Mouse (Mus musculus) heart, adult 2 months (tissue): ENCODE data around the gene Dnah11. TPM values are rescaled to one million over a fixed set of nuclear protein-coding genes. Genes with fewer than 3 reads are reported as not detected.

Experiments
- DNase-seq, 2 experiments: peaks; one replicate each; pipeline ENCODE4 v3.0.0; 2021
- H3K27ac ChIP-seq: fragments of 200-600 bp; 2 replicates; pipeline ENCODE4 v1.8.1; 2022
- H3K27me3 ChIP-seq: fragments of 200-500 bp; 2 replicates; pipeline ENCODE4 v1.6.1; 2012; ENCODE audit warnings: mild to moderate bottlenecking, low read length, inconsistent platforms, mixed read lengths; ENCODE audit not compliant: control insufficient read depth, insufficient read depth
- H3K36me3 ChIP-seq: fragments of 200-500 bp; 2 replicates; pipeline ENCODE4 v1.6.1; 2012; ENCODE audit warnings: low read length, inconsistent platforms; ENCODE audit not compliant: control insufficient read depth, insufficient read depth
- H3K4me1 ChIP-seq: fragments of 200-500 bp; 2 replicates; pipeline ENCODE4 v1.6.1; 2011; ENCODE audit warnings: low read length; ENCODE audit not compliant: control insufficient read depth, insufficient read depth
- H3K4me3 ChIP-seq: fragments of 200-600 bp; 2 replicates; pipeline ENCODE4 v1.8.1; 2022
- H3K79me2 ChIP-seq: fragments of 200-500 bp; replicated peaks from 2 replicates; pipeline ENCODE4 v1.6.1; 2012; ENCODE audit warnings: mild to moderate bottlenecking, inconsistent platforms, low read length, moderate library complexity, mixed read lengths; ENCODE audit not compliant: control insufficient read depth, insufficient read depth
- H3K9ac ChIP-seq: fragments of 200-500 bp; 2 replicates; pipeline ENCODE4 v1.6.1; 2012; ENCODE audit warnings: low read depth, mild to moderate bottlenecking, control low read depth, inconsistent platforms, low read length, mixed read lengths
- CTCF ChIP-seq: fragments of 200-600 bp; IDR thresholded peaks from 2 replicates; pipeline ENCODE4 v1.8.1; 2022; ENCODE audit warnings: antibody characterized with exemption, mild to moderate bottlenecking, moderate library complexity
- EP300 ChIP-seq: fragments of 200-500 bp; IDR thresholded peaks from 2 replicates; pipeline ENCODE4 v1.6.1; 2011; ENCODE audit warnings: low read depth, low read length, control low read depth; ENCODE audit not compliant: insufficient read depth
- POLR2A ChIP-seq: fragments of 200-500 bp; IDR thresholded peaks from 2 replicates; pipeline ENCODE4 v1.6.1; 2011; ENCODE audit warnings: mild to moderate bottlenecking, low read depth, low read length, control low read depth; ENCODE audit not compliant: insufficient read depth
- WGBS: fragments of 180-500 bp; shearing (Covaris S2); methylation state at CpG from one replicate; pipeline ENCODE4 v1.1.7; 2018; 5-methylcytosine and 5-hydroxymethylcytosine counted together
- intact Hi-C: fragments of 180-260 bp; cut with DNase I; formaldehyde crosslinking; loops from one replicate; pipeline ENCODE4 v1.15.1; 2025
- polyA plus RNA-seq: library from polyadenylated mRNA; depleted of rRNA; stranded (reverse); fragments of >200 nt; gene quantifications from 2 replicates; pipeline ENCODE4 v1.2.3, GENCODE M21; 2012
- total RNA-seq, 2 experiments: library from RNA; stranded (reverse); gene quantifications; 2 replicates each; pipeline ENCODE4 v1.2.3; 2021

Gene Dnah11
- total and polyA plus RNA-seq, 3 experiments: 0.10 TPM; not detected in 2

GRCm38 (mm10) chr12:117861249-117861648 lies 337.6 kb downstream of the Dnah11 start:
- 76% methylated on average over 3 of the region's 3 CpGs for WGBS
- TF ChIP-seq EP300: no peak
- TF ChIP-seq POLR2A: no peak
- TF ChIP-seq CTCF: no peak
- Histone ChIP-seq H3K4me1 (no peaks in the 10 kb centered on the region), H3K27ac (no peak overlapping the region), H3K79me2 (no peaks in the 10 kb centered on the region), H3K9ac (no peak overlapping the region), H3K36me3 (no peaks in the 10 kb centered on the region), H3K4me3 (no peak overlapping the region), H3K27me3 (no peaks in the 10 kb centered on the region)
- intact Hi-C loops: no loop called here
- DNase-seq: no peak

- Histone ChIP-seq H3K36me3 (no peaks in the 10 kb centered on the region), H3K4me1 (no peaks in the 10 kb centered on the region), H3K4me3 (no peak overlapping the region), H3K9ac (no peak overlapping the region), H3K27me3 (no peaks in the 10 kb centered on the region), H3K27ac (no peak overlapping the region), H3K79me2 (no peaks in the 10 kb centered on the region)
- WGBS: 65% methylated on average over 7 of the region's 7 CpGs
- no peak for TF ChIP-seq EP300
- TF ChIP-seq POLR2A: no peak
- TF ChIP-seq CTCF: no peak
- intact Hi-C loops: no loop called here
- DNase-seq: no peak
These were observed 338.0 kb downstream of the Dnah11 start for GRCm38 (mm10) chr12:117860840-117861239.

GRCm38 (mm10) chr12:117857884-117858283 lies 341.0 kb downstream of the Dnah11 start:
- no peak overlapping the region for H3K27ac ChIP-seq
- intact Hi-C loops: no loop called here
- 86% methylated on average over 6 of the region's 6 CpGs for WGBS
- no peaks in the 10 kb centered on the region for H3K27me3 ChIP-seq
- DNase-seq: no peak
- no peak overlapping the region for H3K9ac ChIP-seq
- no peaks in the 10 kb centered on the region for H3K36me3 ChIP-seq
- no peaks in the 10 kb centered on the region for H3K4me1 ChIP-seq
- TF ChIP-seq EP300 (no peak), CTCF (no peak), POLR2A (no peak)
- no peak overlapping the region for H3K4me3 ChIP-seq
- H3K79me2 ChIP-seq: no peaks in the 10 kb centered on the region

- Histone ChIP-seq H3K9ac (no peak overlapping the region), H3K79me2 (no peaks in the 10 kb centered on the region), H3K36me3 (no peaks in the 10 kb centered on the region), H3K27ac (no peak overlapping the region), H3K4me3 (no peak overlapping the region), H3K4me1 (no peaks in the 10 kb centered on the region), H3K27me3 (no peaks in the 10 kb centered on the region)
- WGBS: 72% methylated on average over 9 of the region's 9 CpGs
- intact Hi-C loops: no loop called here
- no peak for DNase-seq
- TF ChIP-seq POLR2A (no peak), CTCF (no peak), EP300 (no peak)
These were observed 341.8 kb downstream of the Dnah11 start for GRCm38 (mm10) chr12:117857023-117857422.

GRCm38 (mm10) chr12:117853316-117853715 lies 345.5 kb downstream of the Dnah11 start:
- WGBS: 21% methylated on average over 6 of the region's 6 CpGs
- Histone ChIP-seq H3K27ac (no peak overlapping the region), H3K36me3 (no peaks in the 10 kb centered on the region), H3K9ac (no peak overlapping the region), H3K4me3 (no peak overlapping the region), H3K4me1 (no peaks in the 10 kb centered on the region), H3K27me3 (no peaks in the 10 kb centered on the region), H3K79me2 (no peaks in the 10 kb centered on the region)
- intact Hi-C loops: loop anchor here (1.0 to 5.0 kb wide), 4 partner anchors 33 to 466 kb away; no protein-coding TSS in a partner anchor
- peak; percentile 98 for TF ChIP-seq CTCF
- no peak for TF ChIP-seq POLR2A
- TF ChIP-seq EP300: peak; percentile 43; the same call in 1 of the 2 replicates
- peak; percentile 21 to 68 for DNase-seq

- Histone ChIP-seq H3K9ac (no peak overlapping the region), H3K79me2 (no peaks in the 10 kb centered on the region), H3K36me3 (no peaks in the 10 kb centered on the region), H3K27ac (no peak overlapping the region), H3K4me1 (no peaks in the 10 kb centered on the region), H3K4me3 (no peak overlapping the region), H3K27me3 (no peaks in the 10 kb centered on the region)
- WGBS: 65% methylated on average over 10 of the region's 10 CpGs
- TF ChIP-seq POLR2A (no peak), CTCF (no peak), EP300 (no peak)
- no peak for DNase-seq
- intact Hi-C loops: loop anchor here (5.0 kb wide), 2 partner anchors 448 to 463 kb away; no protein-coding TSS in a partner anchor
These were observed 348.4 kb downstream of the Dnah11 start for GRCm38 (mm10) chr12:117850472-117850871.
